Mouse (Mus musculus): ENCODE data around the gene Ace.
A peak's percentile ranks its signal among the peaks of the same experiment; 100 is the strongest.

The Ace gene

DNA sequence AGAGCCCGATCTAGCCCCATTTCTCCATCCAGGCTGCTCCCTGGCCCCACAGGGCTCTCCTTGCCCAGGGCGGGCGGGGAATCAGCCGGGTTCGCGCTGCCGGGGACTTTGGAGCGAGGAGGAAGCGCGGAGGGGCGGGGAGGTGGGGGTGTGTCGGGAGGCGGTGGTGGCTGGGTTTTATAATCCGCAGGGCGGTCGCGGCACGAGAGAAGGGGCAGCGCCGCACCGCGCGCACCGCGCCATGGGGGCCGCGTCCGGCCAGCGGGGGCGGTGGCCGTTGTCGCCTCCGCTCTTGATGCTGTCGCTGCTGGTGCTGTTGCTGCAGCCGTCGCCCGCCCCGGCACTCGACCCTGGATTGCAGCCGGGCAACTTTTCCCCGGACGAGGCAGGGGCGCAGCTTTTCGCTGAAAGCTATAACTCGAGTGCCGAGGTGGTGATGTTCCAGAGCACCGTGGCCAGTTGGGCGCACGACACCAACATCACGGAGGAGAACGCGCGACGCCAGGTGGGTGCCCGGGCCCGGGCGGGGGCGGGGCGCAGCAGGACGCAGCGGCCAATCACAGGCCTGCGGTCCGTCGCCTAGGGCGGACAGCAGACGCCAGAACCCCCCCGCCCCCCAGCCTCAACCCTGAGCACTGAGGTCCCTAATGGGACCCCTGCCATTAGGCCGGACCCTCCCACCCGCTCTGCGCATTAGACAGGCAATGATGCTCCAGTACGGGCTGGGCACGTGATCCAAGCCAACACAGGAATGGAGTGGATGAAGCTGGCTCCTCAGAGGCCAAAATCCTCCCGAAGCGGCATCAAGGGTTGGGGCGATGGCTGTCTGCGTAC is at the start of gene Ace:
TSS of gene Ace (plus strand) at position 205 of the 834 bp plus-strand sequence.
- Histone ChIP-seq H3K27me3 (ENCODE audit: control insufficient read depth, insufficient read depth, low read length, poor library complexity, severe bottlenecking) (no peaks in the 10 kb centered on the region), H3K36me3 (ENCODE audit: control insufficient read depth, insufficient read depth, low read length, poor library complexity, severe bottlenecking) (no peaks in the 10 kb centered on the region)
- DNase-seq (ENCODE audit: low read depth, low spot score), result no peak

- Histone ChIP-seq H3K27me3 (ENCODE audit: control insufficient read depth, insufficient read depth, low read length, poor library complexity, severe bottlenecking) (no peaks in the 10 kb centered on the region), H3K36me3 (ENCODE audit: control insufficient read depth, insufficient read depth, low read length, poor library complexity, severe bottlenecking) (no peaks in the 10 kb centered on the region)
- DNase-seq (ENCODE audit: low read depth, low spot score), result no peak
These were observed 47.5 kb upstream of the Ace start for GRCm38 (mm10) chr11:105920098-105920785.

- no peaks in the 10 kb centered on the region for H3K27me3 ChIP-seq (ENCODE audit: control insufficient read depth, insufficient read depth, low read length, poor library complexity, severe bottlenecking)
- H3K36me3 ChIP-seq (ENCODE audit: control insufficient read depth, insufficient read depth, low read length, poor library complexity, severe bottlenecking), result no peaks in the 10 kb centered on the region
- DNase-seq (ENCODE audit: low read depth, low spot score), result no peak
These were observed 46.9 kb upstream of the Ace start for GRCm38 (mm10) chr11:105920836-105921235.

- Histone ChIP-seq H3K36me3 (ENCODE audit: control insufficient read depth, insufficient read depth, low read length, poor library complexity, severe bottlenecking) (no peaks in the 10 kb centered on the region), H3K27me3 (ENCODE audit: control insufficient read depth, insufficient read depth, low read length, poor library complexity, severe bottlenecking) (no peaks in the 10 kb centered on the region)
- DNase-seq (ENCODE audit: low read depth, low spot score), result no peak
These were observed 46.5 kb upstream of the Ace start for GRCm38 (mm10) chr11:105921275-105921674.

DNA sequence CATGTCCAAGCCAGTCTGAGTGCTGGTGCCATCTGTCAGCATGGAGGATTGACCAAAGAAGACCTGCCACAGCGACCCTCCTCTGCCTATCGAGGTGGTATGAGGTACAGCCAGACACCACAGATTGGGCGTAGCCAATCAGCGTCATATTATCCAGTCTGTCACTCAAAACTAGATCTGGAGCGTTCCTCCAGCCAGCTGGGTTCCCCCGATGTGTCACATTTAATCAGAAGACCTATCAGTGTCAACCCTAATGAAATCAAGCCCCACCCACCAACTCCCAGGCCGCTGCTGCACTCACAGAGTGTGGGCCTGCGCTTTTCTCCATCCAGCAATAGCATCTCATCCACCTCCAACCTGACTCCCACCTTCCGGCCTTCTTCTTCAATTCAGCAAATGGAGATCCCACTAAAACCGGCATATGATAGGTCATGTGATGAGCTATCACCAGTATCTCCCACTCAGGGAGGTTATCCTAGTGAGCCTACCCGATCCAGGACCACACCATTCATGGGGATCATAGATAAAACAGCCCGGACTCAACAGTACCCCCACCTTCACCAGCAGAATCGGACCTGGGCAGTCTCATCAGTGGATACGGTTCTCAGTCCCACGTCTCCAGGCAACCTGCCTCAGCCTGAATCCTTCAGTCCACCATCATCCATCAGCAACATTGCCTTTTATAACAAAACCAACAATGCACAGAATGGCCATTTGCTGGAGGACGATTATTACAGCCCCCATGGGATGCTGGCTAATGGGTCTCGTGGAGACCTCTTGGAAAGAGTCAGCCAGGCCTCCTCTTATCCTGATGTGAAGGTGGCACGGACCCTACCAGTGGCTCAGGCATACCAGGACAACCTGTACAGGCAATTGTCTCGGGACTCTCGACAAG is 44.7 kb upstream of the Ace start:
- no peaks in the 10 kb centered on the region for H3K27me3 ChIP-seq (ENCODE audit: control insufficient read depth, insufficient read depth, low read length, poor library complexity, severe bottlenecking)
- no peaks in the 10 kb centered on the region for H3K36me3 ChIP-seq (ENCODE audit: control insufficient read depth, insufficient read depth, low read length, poor library complexity, severe bottlenecking)
- DNase-seq (ENCODE audit: low read depth, low spot score), result no peak

DNA sequence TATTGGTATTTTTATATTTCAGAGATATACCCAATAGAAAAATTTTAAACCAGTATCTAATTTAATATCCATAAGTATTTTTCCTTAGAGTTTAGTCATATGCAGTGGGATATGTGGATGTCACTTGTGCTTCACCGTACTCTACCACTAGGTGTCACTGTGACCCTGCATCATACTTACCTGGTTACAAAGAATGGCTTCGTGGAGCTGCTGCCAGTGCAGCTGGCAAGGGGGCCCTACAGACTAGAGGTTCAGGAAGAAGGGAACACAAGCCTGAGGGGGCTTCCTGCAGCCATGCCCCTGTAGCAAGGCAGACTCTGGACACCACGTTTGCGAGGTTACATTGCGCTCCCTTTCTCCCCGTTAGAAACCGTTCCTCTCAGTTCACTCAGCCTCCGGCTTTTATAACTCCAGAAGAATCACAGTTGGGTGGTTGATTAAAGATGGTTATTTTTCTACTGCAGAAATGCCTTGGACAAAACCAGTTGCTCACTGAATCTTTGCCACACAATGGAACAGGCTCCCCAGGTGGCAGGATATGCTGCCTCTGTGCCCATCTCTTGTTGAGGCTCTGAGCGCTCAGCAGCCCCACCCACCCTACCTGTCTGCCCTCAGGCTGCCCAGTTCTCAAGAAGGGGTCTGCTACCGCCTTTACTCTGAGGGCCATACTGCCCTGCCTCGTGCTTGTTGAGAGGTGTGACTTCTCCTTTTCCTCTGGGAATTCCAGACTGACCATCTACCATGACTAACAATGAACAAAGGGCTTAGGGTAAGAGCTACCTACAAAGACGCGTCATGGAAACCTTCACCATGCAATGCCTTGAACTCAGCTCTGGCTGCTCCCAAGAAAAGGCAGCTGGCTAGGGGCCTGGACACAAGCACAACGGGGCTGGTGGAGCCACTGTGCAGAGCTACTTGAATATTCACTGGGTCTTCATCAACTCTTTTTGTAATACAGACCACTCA is 40.4 kb upstream of the Ace start:
- DNase-seq (ENCODE audit: low read depth, low spot score), result peak; percentile 84
- no peaks in the 10 kb centered on the region for H3K27me3 ChIP-seq (ENCODE audit: control insufficient read depth, insufficient read depth, low read length, poor library complexity, severe bottlenecking)
- H3K36me3 ChIP-seq (ENCODE audit: control insufficient read depth, insufficient read depth, low read length, poor library complexity, severe bottlenecking), result no peaks in the 10 kb centered on the region

- DNase-seq (ENCODE audit: low read depth, low spot score), result no peak
- Histone ChIP-seq H3K36me3 (ENCODE audit: control insufficient read depth, insufficient read depth, low read length, poor library complexity, severe bottlenecking) (no peaks in the 10 kb centered on the region), H3K27me3 (ENCODE audit: control insufficient read depth, insufficient read depth, low read length, poor library complexity, severe bottlenecking) (no peaks in the 10 kb centered on the region)
These were observed 39.6 kb upstream of the Ace start for GRCm38 (mm10) chr11:105928171-105928570.

DNA sequence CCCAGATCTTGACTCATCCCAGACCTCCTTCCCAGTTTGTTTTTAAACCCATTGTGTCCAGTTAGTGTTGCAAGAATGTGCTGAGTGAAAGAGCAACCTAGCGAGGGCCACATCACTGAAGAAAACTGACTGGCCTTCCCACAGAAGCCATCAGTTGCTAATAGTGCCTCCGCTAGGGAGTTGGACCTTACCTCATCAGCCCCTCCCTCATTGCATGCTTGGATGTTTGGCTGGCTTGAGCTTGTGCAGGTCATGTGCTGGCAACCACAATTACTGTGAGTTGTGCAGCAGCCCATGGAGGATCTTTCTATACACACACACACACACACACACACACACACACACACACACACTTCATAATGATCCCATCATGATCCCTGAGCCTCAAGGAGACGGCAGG is 36.4 kb upstream of the Ace start:
- DNase-seq (ENCODE audit: low read depth, low spot score), result no peak
- H3K27me3 ChIP-seq (ENCODE audit: control insufficient read depth, insufficient read depth, low read length, poor library complexity, severe bottlenecking), result no peaks in the 10 kb centered on the region
- H3K36me3 ChIP-seq (ENCODE audit: control insufficient read depth, insufficient read depth, low read length, poor library complexity, severe bottlenecking), result no peaks in the 10 kb centered on the region

DNA sequence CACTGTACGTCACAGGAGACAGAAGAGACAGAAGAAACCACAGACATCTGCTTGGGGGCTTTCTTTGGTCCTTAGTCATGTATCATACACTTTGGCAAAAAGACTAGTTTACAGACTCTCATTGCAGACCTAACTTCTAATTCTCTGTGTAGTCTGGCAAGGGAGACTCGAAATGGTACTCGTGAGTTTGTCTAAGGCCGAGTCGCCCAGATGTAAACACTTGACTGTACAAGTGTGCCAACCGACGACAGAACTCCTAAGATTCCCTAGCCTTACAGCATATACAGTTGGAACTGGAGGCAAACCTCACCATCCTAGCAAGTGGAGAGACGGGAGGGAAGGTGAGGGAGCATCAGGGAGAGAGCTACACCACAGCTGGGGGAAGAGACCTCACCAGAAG is 34.0 kb upstream of the Ace start:
- no peak for DNase-seq (ENCODE audit: low read depth, low spot score)
- no peaks in the 10 kb centered on the region for H3K36me3 ChIP-seq (ENCODE audit: control insufficient read depth, insufficient read depth, low read length, poor library complexity, severe bottlenecking)
- no peaks in the 10 kb centered on the region for H3K27me3 ChIP-seq (ENCODE audit: control insufficient read depth, insufficient read depth, low read length, poor library complexity, severe bottlenecking)

DNA sequence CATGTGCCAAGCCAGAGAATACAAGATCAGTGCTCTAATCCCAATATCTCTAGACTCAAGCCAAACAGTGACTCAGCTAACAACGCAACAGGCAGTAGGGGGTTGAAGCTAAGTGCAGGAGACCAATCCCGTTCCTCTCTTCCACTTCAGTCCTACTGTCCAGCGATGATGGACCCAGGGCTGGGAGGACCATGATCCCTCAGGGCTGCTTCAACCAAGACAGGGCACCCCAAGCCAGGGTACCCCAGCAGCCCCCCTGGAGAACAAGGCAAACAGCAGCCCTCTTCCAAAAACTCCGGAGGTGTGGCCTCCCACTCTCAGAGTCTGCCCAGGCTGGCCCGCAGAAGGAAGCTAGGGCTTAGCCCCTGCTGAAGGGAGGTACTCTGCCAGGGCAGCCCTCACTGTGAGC is 33.4 kb upstream of the Ace start:
- Histone ChIP-seq H3K27me3 (ENCODE audit: control insufficient read depth, insufficient read depth, low read length, poor library complexity, severe bottlenecking) (no peaks in the 10 kb centered on the region), H3K36me3 (ENCODE audit: control insufficient read depth, insufficient read depth, low read length, poor library complexity, severe bottlenecking) (no peaks in the 10 kb centered on the region)
- no peak for DNase-seq (ENCODE audit: low read depth, low spot score)

- no peak for DNase-seq (ENCODE audit: low read depth, low spot score)
- Histone ChIP-seq H3K36me3 (ENCODE audit: control insufficient read depth, insufficient read depth, low read length, poor library complexity, severe bottlenecking) (no peaks in the 10 kb centered on the region), H3K27me3 (ENCODE audit: control insufficient read depth, insufficient read depth, low read length, poor library complexity, severe bottlenecking) (no peaks in the 10 kb centered on the region)
These were observed 32.9 kb upstream of the Ace start for GRCm38 (mm10) chr11:105934816-105935215.

DNA sequence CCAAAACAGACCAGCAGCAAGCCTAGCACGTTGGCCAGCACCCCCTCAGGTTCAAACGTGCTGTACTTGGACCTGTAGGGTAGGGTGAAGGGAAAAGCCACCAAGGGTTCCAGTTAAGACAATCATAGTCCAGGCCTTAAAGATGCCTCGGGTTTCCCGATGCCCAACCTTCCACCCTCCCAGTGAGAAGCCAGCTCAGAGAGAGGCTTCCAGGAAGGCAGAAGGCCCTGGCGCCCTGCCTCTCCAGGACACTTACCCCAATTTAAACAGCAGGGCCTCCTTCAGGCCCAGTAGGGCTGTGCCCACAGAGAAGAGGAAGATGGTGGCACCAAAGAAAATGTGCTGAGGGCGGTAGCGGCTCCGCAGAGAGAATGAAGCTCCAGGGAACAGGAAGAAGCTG is 32.2 kb upstream of the Ace start:
- no peak for DNase-seq (ENCODE audit: low read depth, low spot score)
- Histone ChIP-seq H3K36me3 (ENCODE audit: control insufficient read depth, insufficient read depth, low read length, poor library complexity, severe bottlenecking) (no peaks in the 10 kb centered on the region), H3K27me3 (ENCODE audit: control insufficient read depth, insufficient read depth, low read length, poor library complexity, severe bottlenecking) (no peaks in the 10 kb centered on the region)

DNA sequence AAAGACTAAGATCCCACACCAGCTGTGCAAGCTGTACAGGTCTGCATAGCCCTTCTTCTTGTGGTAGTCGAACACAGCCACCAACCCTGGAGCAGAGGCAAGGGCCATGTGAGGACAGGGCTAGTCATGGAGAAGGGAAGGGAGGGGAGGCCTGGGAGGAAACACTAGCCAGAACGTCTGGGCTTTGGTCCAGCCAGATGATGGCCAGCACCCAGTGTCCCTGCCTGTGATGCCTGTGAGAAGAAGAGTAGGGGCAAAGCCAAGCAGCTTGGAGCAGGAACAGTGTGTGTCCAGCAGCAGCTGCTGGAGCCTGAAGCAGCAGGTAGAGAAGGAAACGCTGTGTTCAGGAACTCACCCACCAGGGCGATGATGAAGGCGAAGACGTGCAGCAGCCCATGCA is 31.5 kb upstream of the Ace start:
- H3K36me3 ChIP-seq (ENCODE audit: control insufficient read depth, insufficient read depth, low read length, poor library complexity, severe bottlenecking), result no peaks in the 10 kb centered on the region
- no peaks in the 10 kb centered on the region for H3K27me3 ChIP-seq (ENCODE audit: control insufficient read depth, insufficient read depth, low read length, poor library complexity, severe bottlenecking)
- DNase-seq (ENCODE audit: low read depth, low spot score), result no peak

DNA sequence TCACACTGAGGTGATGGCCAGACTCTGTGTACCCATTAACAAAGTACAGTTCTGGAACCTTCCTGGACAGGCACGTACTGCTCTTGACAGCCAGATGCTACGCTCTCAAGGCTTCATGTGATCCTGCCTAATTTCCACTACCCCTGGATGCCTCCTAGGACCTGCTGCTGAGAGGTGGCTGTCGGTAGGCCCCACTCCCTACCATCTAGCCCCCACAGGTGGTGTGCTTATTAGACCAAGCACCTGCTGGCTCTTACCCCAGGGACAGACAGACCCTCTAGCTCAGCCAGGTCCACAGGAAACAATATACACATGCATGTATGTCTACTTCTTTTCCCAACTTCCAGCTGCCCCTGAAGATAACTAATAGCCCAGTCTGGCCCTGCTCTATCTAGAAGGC is 30.8 kb upstream of the Ace start:
- Histone ChIP-seq H3K27me3 (ENCODE audit: control insufficient read depth, insufficient read depth, low read length, poor library complexity, severe bottlenecking) (no peaks in the 10 kb centered on the region), H3K36me3 (ENCODE audit: control insufficient read depth, insufficient read depth, low read length, poor library complexity, severe bottlenecking) (no peaks in the 10 kb centered on the region)
- DNase-seq (ENCODE audit: low read depth, low spot score), result no peak
